Mouse (Mus musculus) natural killer cell, adult 2 months (primary cell): ENCODE measurements around the gene Arhgef25.
"Not testable (repeated sequence)": the region's sequence is repeated elsewhere in the genome, so short reads cannot be mapped to it uniquely, and the experiment has no call there.

ENCODE experiments used
- DNase-seq, 2 experiments: peaks; one replicate each; pipeline ENCODE4 v3.0.0; 2022; ENCODE audit warnings: low spot score in 2 of 2

The Arhgef25 gene

GRCm38 (mm10) chr10:127166771-127167613 lies 22.9 kb downstream of the Arhgef25 start:
- no peak for DNase-seq

GRCm38 (mm10) chr10:127166404-127166715 lies 23.5 kb downstream of the Arhgef25 start:
- no peak for DNase-seq

- DNase-seq = peak; percentile 72 to 73
These were observed 24.1 kb downstream of the Arhgef25 start for GRCm38 (mm10) chr10:127165654-127166403.

GRCm38 (mm10) chr10:127165354-127165653 lies 24.6 kb downstream of the Arhgef25 start:
- no peak for DNase-seq

GRCm38 (mm10) chr10:127164631-127165353 lies 25.1 kb downstream of the Arhgef25 start, which contains the start of gene B4galnt1:
Gene B4galnt1 (plus strand): TSS chr10:127165225.
- DNase-seq = peak; percentile 76 to 91

- no peak for DNase-seq
These were observed 25.7 kb downstream of the Arhgef25 start for GRCm38 (mm10) chr10:127164190-127164589.

- DNase-seq = peak; percentile 86 to 88
These were observed 27.1 kb downstream of the Arhgef25 start for GRCm38 (mm10) chr10:127162771-127163261.

GRCm38 (mm10) chr10:127160728-127161127 lies 29.2 kb downstream of the Arhgef25 start:
- no peak for DNase-seq

- no peak for DNase-seq
These were observed 29.8 kb downstream of the Arhgef25 start for GRCm38 (mm10) chr10:127160081-127160480.

- no peak for DNase-seq
These were observed 31.4 kb downstream of the Arhgef25 start for GRCm38 (mm10) chr10:127158471-127158870.

GRCm38 (mm10) chr10:127156511-127156910 lies 33.4 kb downstream of the Arhgef25 start:
- DNase-seq = no peak

- DNase-seq = no peak
These were observed 33.8 kb downstream of the Arhgef25 start for GRCm38 (mm10) chr10:127156089-127156488.

- no peak for DNase-seq
These were observed 35.2 kb downstream of the Arhgef25 start for GRCm38 (mm10) chr10:127154652-127155051.

GRCm38 (mm10) chr10:127154241-127154640 lies 35.6 kb downstream of the Arhgef25 start:
- no peak for DNase-seq

- DNase-seq = no peak
These were observed 36.6 kb downstream of the Arhgef25 start for GRCm38 (mm10) chr10:127153323-127153722.

GRCm38 (mm10) chr10:127152556-127152955 lies 37.3 kb downstream of the Arhgef25 start:
- DNase-seq = not testable (repeated sequence)

GRCm38 (mm10) chr10:127151233-127151632 lies 38.6 kb downstream of the Arhgef25 start:
- peak in 1 of 2 experiments; percentile 56 for DNase-seq

GRCm38 (mm10) chr10:127150471-127150872 lies 39.4 kb downstream of the Arhgef25 start:
- peak in 1 of 2 experiments; percentile 53 for DNase-seq

- DNase-seq = no peak
These were observed 42.7 kb downstream of the Arhgef25 start for GRCm38 (mm10) chr10:127147135-127147534.

GRCm38 (mm10) chr10:127145303-127145702 lies 44.6 kb downstream of the Arhgef25 start:
- no peak for DNase-seq

GRCm38 (mm10) chr10:127144536-127144935 lies 45.3 kb downstream of the Arhgef25 start:
- DNase-seq = no peak

GRCm38 (mm10) chr10:127143228-127143627 lies 46.7 kb downstream of the Arhgef25 start:
- no peak for DNase-seq
